Mouse (Mus musculus): ENCODE results near the gene Pygo1. TPM values are rescaled to one million over a fixed set of nuclear protein-coding genes. Genes with fewer than 3 reads are reported as not detected.

Pygo1 gene
- total RNA-seq, 2 experiments from 2014 or later = 30.9 to 32.9 TPM

GRCm38 (mm10) chr9:72902057-72902456 is 23.4 kb upstream of the Pygo1 start:
- Histone ChIP-seq H3K4me3 (no peak overlapping the region), H3K27ac (no peak overlapping the region)
- TF ChIP-seq CTCF (conservative IDR thresholded peaks at IDR 0.05) = no peak
- DNase-seq (ENCODE audit: low spot score in 2 of 2) = peak in 1 of 2 experiments; percentile 6

DNA sequence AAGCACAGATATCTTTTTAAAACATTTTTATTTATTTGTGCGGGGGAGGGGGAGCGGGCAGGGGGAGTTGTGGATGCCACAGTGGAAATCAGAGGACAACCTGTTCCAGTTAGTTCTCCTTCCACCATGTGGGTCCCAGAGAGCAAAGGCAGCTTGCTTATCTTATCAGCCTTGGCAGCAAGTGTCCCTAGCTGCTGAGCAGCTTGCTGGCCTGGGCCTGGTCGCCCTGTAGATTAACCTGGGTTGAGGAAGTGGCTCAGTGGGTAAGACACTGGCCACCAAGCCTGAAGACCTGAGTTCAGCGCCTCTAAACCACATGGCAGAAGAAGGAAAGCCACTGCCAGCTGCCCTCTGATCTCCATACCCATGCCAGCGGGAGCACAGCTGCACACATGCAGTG is 22.8 kb upstream of the Pygo1 start:
- Histone ChIP-seq H3K27ac (no peak overlapping the region), H3K4me3 (no peak overlapping the region)
- no peak for TF ChIP-seq CTCF (conservative IDR thresholded peaks at IDR 0.05)
- no peak for DNase-seq (ENCODE audit: low spot score in 2 of 2)

DNA sequence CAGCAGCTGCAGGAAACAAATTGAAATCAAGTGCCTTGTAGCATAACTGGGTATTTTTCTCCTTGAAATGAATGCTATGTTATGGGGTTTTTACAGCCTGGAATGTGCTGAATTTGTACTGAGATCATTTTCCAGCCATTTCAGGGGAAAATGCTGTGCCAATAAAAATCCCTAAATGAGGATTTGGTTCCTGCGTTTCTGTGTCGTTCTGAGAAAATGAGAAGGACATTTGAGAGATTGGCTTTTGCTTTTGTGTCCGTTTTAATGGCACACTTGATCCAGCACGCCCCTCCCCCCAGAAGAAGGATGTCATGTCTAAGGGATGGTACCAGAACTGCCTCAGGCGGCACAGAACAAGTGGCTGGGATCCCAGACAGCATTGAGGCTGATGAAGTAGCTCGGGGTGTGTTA is 18.7 kb upstream of the Pygo1 start:
- peak overlapping the region; percentile 73 for H3K27ac ChIP-seq
- TF ChIP-seq CTCF (conservative IDR thresholded peaks at IDR 0.05) = no peak
- DNase-seq (ENCODE audit: low spot score in 2 of 2) = peak in 1 of 2 experiments; percentile 20
- H3K4me3 ChIP-seq = no peak overlapping the region

- no peak overlapping the region for H3K4me3 ChIP-seq
- TF ChIP-seq CTCF (conservative IDR thresholded peaks at IDR 0.05) = peak; percentile 38
- DNase-seq (ENCODE audit: low spot score in 2 of 2) = no peak
- H3K27ac ChIP-seq = no peak overlapping the region
Observed at GRCm38 (mm10) chr9:72911381-72911780, 14.1 kb upstream of the Pygo1 start.

DNA sequence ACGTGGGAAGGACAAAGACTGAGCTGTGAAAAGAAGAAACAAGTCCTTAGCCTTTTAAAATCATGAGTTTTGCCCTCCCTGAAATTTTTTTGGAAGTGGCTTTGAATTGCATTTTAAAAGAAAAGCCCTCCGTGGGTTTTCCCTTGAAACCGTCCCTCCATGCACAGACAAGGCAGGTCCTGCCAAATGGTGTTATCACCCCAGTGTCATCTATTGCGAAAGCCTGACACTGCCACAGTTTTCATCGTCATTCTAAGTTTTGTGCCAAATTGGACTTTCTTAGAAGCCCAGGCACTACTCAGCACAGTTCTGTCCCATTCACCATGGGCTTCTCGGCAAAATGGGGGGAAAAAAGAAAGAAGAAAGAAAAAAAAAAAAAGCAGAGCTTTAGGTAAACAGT is 11.9 kb upstream of the Pygo1 start:
- no peak overlapping the region for H3K27ac ChIP-seq
- no peak overlapping the region for H3K4me3 ChIP-seq
- DNase-seq (ENCODE audit: low spot score in 2 of 2) = peak in 1 of 2 experiments; percentile 9
- TF ChIP-seq CTCF (conservative IDR thresholded peaks at IDR 0.05) = no peak

DNA sequence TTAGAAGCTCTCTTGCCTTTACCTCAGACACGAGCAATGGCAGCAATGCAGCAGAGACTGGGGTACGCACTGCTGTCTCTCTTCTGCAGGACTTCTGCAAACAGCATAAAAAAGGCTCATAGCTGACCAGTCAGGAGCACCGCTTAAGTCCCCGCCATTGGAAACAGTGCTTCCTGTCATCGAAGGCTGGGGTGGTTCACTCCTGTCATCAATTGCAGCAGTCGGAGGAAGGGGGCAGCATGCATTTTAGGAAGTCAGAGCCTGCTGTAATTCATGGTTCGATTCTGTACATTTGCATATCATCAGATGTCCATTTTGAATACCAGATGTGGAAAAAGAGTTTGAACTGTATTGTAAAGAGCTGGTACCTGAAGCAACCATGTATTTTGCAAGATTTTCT is 9.7 kb upstream of the Pygo1 start:
- Histone ChIP-seq H3K4me3 (no peak overlapping the region), H3K27ac (no peak overlapping the region)
- no peak for DNase-seq (ENCODE audit: low spot score in 2 of 2)
- TF ChIP-seq CTCF (conservative IDR thresholded peaks at IDR 0.05) = no peak; the same call in 1 of the 2 replicates

DNA sequence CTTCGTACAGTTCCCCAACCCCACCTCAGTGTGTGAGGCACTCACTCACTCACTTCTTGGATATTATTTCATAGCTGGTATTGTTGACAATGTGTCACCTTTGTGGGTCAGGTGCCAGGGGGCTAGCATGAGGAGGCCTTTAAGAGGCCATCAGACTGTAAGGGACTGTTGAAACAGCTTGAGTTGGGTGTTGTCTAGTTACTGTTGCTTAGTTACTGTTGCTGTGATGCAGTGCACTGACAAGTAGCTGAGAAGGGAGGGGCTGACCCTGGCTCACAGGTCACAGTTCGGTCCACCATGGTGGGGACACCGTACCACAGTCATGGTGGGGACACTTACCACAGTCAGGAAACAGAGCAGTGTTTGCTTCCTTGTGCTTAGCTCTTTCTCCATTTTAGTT is 2.4 kb upstream of the Pygo1 start:
- Histone ChIP-seq H3K27ac (no peak overlapping the region), H3K4me3 (no peak overlapping the region)
- DNase-seq (ENCODE audit: low spot score in 2 of 2) = no peak
- TF ChIP-seq CTCF (conservative IDR thresholded peaks at IDR 0.05) = no peak

DNA sequence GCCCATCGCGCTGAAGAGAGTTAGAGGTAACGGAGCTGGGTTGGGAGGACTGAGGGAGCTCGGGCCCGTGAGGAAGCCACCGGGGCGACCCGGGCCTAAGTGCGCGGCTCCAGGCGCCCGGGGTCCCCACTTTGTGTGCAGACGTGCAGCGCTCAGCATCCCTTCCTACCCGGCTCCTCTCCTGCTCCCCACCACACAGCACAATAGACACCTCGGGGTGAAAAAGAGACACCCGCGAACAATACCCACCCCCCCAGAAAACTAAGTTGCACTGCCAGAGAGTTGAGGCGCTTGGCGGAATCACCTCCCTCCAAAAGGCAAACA is 452 bp downstream of the Pygo1 start:
- H3K4me3 ChIP-seq = peak overlapping the region; percentile 83
- peak overlapping the region; percentile 94 for H3K27ac ChIP-seq
- TF ChIP-seq CTCF (conservative IDR thresholded peaks at IDR 0.05) = no peak
- no peak for DNase-seq (ENCODE audit: low spot score in 2 of 2)

- TF ChIP-seq CTCF (conservative IDR thresholded peaks at IDR 0.05) = no peak
- Histone ChIP-seq H3K4me3 (no peak overlapping the region), H3K27ac (peak overlapping the region; percentile 87)
- DNase-seq (ENCODE audit: low spot score in 2 of 2) = peak; percentile 74 to 88
Observed at GRCm38 (mm10) chr9:72931166-72931790, 5.8 kb downstream of the Pygo1 start.

- H3K27ac ChIP-seq = no peak overlapping the region
- no peak overlapping the region for H3K4me3 ChIP-seq
- DNase-seq (ENCODE audit: low spot score in 2 of 2) = no peak
- peak; percentile 55 for TF ChIP-seq CTCF (conservative IDR thresholded peaks at IDR 0.05)
Observed at GRCm38 (mm10) chr9:72935309-72935708, 9.9 kb downstream of the Pygo1 start.

- Histone ChIP-seq H3K4me3 (no peak overlapping the region), H3K27ac (peak overlapping the region; percentile 55; the same call in 1 of the 2 replicates)
- no peak for DNase-seq (ENCODE audit: low spot score in 2 of 2)
- no peak for TF ChIP-seq CTCF (conservative IDR thresholded peaks at IDR 0.05)
Observed at GRCm38 (mm10) chr9:72936301-72936700, 10.9 kb downstream of the Pygo1 start.

DNA sequence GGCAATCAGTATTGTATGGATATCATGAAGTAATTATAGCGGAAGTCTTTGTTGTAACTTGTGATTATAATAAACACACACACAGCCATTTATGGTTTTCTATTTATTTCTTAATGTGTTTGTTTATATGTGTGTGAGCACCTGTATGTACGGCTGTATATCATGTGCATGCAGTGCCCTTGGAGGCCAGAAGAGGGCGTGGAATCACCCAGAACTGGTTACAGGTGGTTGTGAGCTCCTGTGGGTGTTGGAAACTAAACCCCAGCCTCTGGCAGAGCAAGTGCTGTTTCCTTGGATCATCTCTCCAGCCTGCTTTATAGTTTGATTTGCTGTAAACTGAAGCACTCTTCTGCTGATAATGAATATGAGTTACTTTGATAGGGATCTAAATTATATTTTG is 18.0 kb downstream of the Pygo1 start:
- Histone ChIP-seq H3K27ac (no peak overlapping the region), H3K4me3 (no peak overlapping the region)
- DNase-seq (ENCODE audit: low spot score in 2 of 2) = no peak
- TF ChIP-seq CTCF (conservative IDR thresholded peaks at IDR 0.05) = peak; percentile 68

DNA sequence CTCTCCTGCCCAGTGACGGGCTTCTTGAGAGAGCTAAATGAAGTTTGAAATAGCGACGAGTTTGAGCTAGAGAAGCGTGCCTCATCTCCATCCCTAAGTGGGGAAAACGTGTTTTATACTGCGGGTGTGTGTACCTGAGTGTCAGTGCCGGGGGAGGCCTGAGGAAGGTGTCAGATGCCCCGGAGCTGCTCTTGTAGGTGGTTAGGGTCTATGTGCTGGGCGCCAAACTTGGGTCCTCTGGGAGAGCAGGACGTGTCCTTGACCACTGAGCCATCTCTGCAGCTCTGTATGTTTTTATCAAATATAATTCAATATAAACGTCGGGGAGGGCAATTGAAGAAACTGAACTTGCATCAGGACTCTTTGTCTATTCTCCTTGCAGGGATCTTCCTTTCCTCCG is 18.8 kb downstream of the Pygo1 start:
- Histone ChIP-seq H3K4me3 (no peak overlapping the region), H3K27ac (no peak overlapping the region)
- TF ChIP-seq CTCF (conservative IDR thresholded peaks at IDR 0.05) = no peak
- no peak for DNase-seq (ENCODE audit: low spot score in 2 of 2)

DNA sequence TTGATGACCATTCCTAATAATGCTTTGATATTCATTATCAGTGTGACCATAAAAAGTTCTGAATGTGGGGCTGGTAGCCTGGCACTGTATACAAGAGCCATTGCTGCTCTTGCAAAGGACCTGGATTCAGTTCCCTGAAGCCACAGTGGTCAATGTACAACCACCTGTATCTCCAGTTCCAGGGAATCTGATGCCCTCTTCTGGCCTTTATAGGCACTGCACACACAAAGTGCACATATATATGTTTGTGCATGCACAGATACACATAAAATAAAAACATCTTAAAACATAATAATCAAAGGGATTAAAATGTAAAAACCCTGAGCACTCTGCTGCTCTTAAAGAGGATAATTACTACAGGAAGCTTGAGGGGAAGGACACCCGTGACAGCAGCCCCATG is 21.6 kb downstream of the Pygo1 start:
- DNase-seq (ENCODE audit: low spot score in 2 of 2) = no peak
- no peak overlapping the region for H3K4me3 ChIP-seq
- peak; percentile 45 for TF ChIP-seq CTCF (conservative IDR thresholded peaks at IDR 0.05)
- no peak overlapping the region for H3K27ac ChIP-seq

DNA sequence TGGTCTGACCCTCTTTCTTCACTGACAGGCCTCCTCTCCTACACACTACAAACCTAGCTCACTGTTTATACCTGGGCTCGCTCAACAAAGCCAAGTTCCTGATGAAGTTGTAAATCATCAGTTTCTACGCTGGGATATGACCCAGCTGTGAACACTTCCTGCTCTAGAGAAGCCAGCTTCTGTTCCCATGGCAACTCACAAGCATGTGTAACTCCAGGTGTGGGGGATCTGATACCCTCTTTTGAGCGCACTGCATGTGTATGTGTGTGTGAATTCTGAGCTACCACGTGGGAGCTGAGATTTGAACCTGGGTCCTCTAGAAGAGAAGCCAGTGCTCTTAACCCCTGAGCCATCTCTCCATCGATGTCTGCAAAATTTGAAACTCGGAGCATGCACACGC is 24.1 kb downstream of the Pygo1 start:
- Histone ChIP-seq H3K4me3 (no peak overlapping the region), H3K27ac (no peak overlapping the region)
- no peak for TF ChIP-seq CTCF (conservative IDR thresholded peaks at IDR 0.05)
- no peak for DNase-seq (ENCODE audit: low spot score in 2 of 2)

Data from layer of hippocampus, adult 2 months (tissue).